15 mouse cellular contexts compared by ENCODE assay signal in genomic region chr3:122322226-122322625, GRCm38 (mm10). TPM values are rescaled to one million over a fixed set of nuclear protein-coding genes. Genes with fewer than 3 reads are reported as not detected.
DNase-seq lines count a peak whose midpoint lies in the region; ATAC-seq and TF ChIP-seq lines count a peak whose summit lies in the region.
"Had no signal": no experiment of that assay in that cellular context is flagged by ENCODE, and none has a peak within 500 bp of the region (broad histone marks: within the 10 kb centered on the region; RNA-seq: fewer than 3 reads in every experiment).

No protein-coding gene starts in this region.

- no peak for TF ChIP-seq CTCF in kidney, postnatal 0 days (IDR thresholded peaks at IDR 0.05; ENCODE audit: low read depth)

- H3K4me3 ChIP-seq in kidney, postnatal 0 days (replicated peaks; ENCODE audit: low read depth, low read length): no peak overlapping the region
- no peak overlapping the region for H3K4me3 ChIP-seq in limb, embryonic 14.5 days (replicated peaks; ENCODE audit: low read length)
- H3K4me3 ChIP-seq: embryonic facial prominence, embryonic 10.5 days; liver, embryonic 12.5 days had no signal

- WGBS in kidney, postnatal 0 days: 20% methylated on average over 9 of the region's 9 CpGs
- WGBS in limb, embryonic 14.5 days: 27% methylated on average over 9 of the region's 9 CpGs

- no peak for TF ChIP-seq POLR2A in limb, embryonic 14.5 days (IDR thresholded peaks at IDR 0.05; ENCODE audit: borderline replicate concordance, extremely low read depth, insufficient read depth, insufficient read length)

- no peak overlapping the region for H3K27ac ChIP-seq in kidney, postnatal 0 days
- no peak overlapping the region for H3K27ac ChIP-seq in limb, embryonic 14.5 days (replicated peaks; ENCODE audit: low read depth, low read length)
- H3K27ac ChIP-seq: embryonic facial prominence, embryonic 10.5 days; hindbrain, postnatal 0 days; liver, embryonic 12.5 days had no signal

- no peaks in the 10 kb centered on the region for H3K27me3 ChIP-seq in kidney, postnatal 0 days (ENCODE audit: insufficient read depth, low read length)
- no peaks in the 10 kb centered on the region; the same call in 1 of the 2 replicates for H3K27me3 ChIP-seq in limb, embryonic 14.5 days (ENCODE audit: control insufficient read depth, insufficient read depth, low read length)

- ATAC-seq in kidney, postnatal 0 days (replicated peaks; ENCODE audit: low FRiP score, low read depth): no peak
- no peak; the same call in 1 of the 2 replicates for ATAC-seq in limb, embryonic 14.5 days (ENCODE audit: low FRiP score, low read depth)
- no peak for ATAC-seq in cerebellum, adult (ENCODE audit: insufficient number of reproducible peaks, low FRiP score, low TSS enrichment)
- ATAC-seq: hindbrain, postnatal 0 days; liver, embryonic 12.5 days; midbrain, embryonic 16.5 days had no signal

- DNase-seq in kidney, postnatal 0 days (ENCODE audit: low spot score): peak; percentile 32
- DNase-seq in kidney, postnatal 25 days: no peak
- DNase-seq in 416B (ENCODE audit: low read depth): peak; percentile 66
- peak; percentile 24 for DNase-seq in embryo, embryonic 10.5 days (ENCODE audit: low spot score)
- DNase-seq in limb, embryonic 14.5 days (ENCODE audit: low spot score): no peak
- no peak for DNase-seq in spleen, postnatal 36 days (ENCODE audit: low spot score in 2 of 2)
- DNase-seq: cerebellum, adult 2 months; heart, adult 11 months; lung, postnatal 14 days; thymus, adult 2 months had no signal

- no peaks in the 10 kb centered on the region for H3K9me3 ChIP-seq in kidney, postnatal 0 days (replicated peaks; ENCODE audit: low read length)
- H3K9me3 ChIP-seq in limb, embryonic 14.5 days (ENCODE audit: control insufficient read depth, low read length): no peaks in the 10 kb centered on the region
- H3K9me3 ChIP-seq: embryonic facial prominence, embryonic 10.5 days; liver, embryonic 12.5 days had no signal

- peaks cover 5% of the 10 kb centered on the region; the same call in 1 of the 2 replicates for H3K4me1 ChIP-seq in kidney, postnatal 0 days (replicated peaks; ENCODE audit: insufficient read depth, low read length)
- H3K4me1 ChIP-seq in limb, embryonic 14.5 days (ENCODE audit: control insufficient read depth, insufficient read depth, low read length): peaks cover 11% of the 10 kb centered on the region
- H3K4me1 ChIP-seq: liver, embryonic 12.5 days had no signal

- H3K36me3 ChIP-seq in kidney, postnatal 0 days (ENCODE audit: insufficient read depth, low read length): no peaks in the 10 kb centered on the region
- H3K36me3 ChIP-seq in limb, embryonic 14.5 days (ENCODE audit: control insufficient read depth, insufficient read depth, low read length): no peaks in the 10 kb centered on the region
- H3K36me3 ChIP-seq: embryonic facial prominence, embryonic 10.5 days; liver, embryonic 12.5 days had no signal

- no peak overlapping the region for H3K4me2 ChIP-seq in kidney, postnatal 0 days (ENCODE audit: low read length)
- peak overlapping the region; percentile 15; the same call in 1 of the 2 replicates for H3K4me2 ChIP-seq in limb, embryonic 14.5 days (replicated peaks; ENCODE audit: low read depth, low read length, severe bottlenecking)
- H3K4me2 ChIP-seq: liver, embryonic 12.5 days had no signal

- no peak overlapping the region for H3K9ac ChIP-seq in kidney, postnatal 0 days (ENCODE audit: low read depth, low read length)
- H3K9ac ChIP-seq in limb, embryonic 14.5 days (ENCODE audit: low read depth, low read length, severe bottlenecking): no peak overlapping the region
- H3K9ac ChIP-seq: liver, embryonic 12.5 days had no signal

RNA-seq across cellular contexts. Expression of gene Bcar3, which starts 28.3 kb away (rescaled TPM):
- polyA plus RNA-seq in kidney, postnatal 0 days (2015; fragmentation: Nextera tagmentation; extraction: Ambion mirVana): 18.8 and 20.7 TPM in 2 replicates
- 7.8 and 13.2 TPM in 2 replicates for polyA plus RNA-seq in limb, embryonic 14.5 days (2012; rRNA removed)
- 7.9 TPM in 2 replicates for polyA plus RNA-seq in limb, embryonic 14.5 days (2014; fragmentation: Nextera tagmentation; extraction: Ambion mirVana)

RNA-seq across cellular contexts. Expression of gene Dnttip2, which starts 48.0 kb away (rescaled TPM):
- 60.4 and 62.2 TPM in 2 replicates for polyA plus RNA-seq in kidney, postnatal 0 days (2015; fragmentation: Nextera tagmentation; extraction: Ambion mirVana)
- polyA plus RNA-seq in limb, embryonic 14.5 days (2012; rRNA removed): 22.8 and 41.7 TPM in 2 replicates
- 62.4 and 66.3 TPM in 2 replicates for polyA plus RNA-seq in limb, embryonic 14.5 days (2014; fragmentation: Nextera tagmentation; extraction: Ambion mirVana)

Comparison
In these comparisons a context has a peak if more than half of its experiments do, and no peak if none do; other contexts are left out.
1. DNase-seq: peak in kidney, postnatal 0 days (single experiment), 416B (single experiment) and embryo, embryonic 10.5 days (single experiment); none in kidney, postnatal 25 days (0 of 2), limb, embryonic 14.5 days (single experiment) and spleen, postnatal 36 days (0 of 2).